Mouse (Mus musculus): Measurements from ENCODE around the gene Ostm1. TPM values are rescaled to one million over a fixed set of nuclear protein-coding genes. Genes with fewer than 3 reads are reported as not detected.

Ostm1 gene
- polyA plus RNA-seq, 1 experiment from 2014 or later: 54.9 TPM

DNA sequence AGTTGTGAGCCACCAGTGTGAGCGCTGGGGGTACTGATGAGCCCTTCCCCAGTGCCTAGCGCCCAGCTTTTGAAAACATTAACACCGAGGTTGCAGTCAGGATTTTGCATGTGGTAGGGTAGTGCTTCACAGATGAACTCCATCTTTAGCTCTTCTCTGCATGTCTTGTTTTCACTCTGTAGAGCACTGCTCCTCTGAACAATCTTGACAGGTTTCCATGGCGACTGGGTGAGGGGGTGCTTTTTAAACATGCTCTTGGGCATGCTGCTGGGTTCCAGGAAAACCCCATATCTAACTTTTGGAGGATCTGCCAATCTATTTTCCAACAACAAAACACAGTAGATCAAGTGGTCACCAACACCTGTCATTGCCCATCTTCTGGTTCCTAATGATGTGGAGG is 23.1 kb downstream of the Ostm1 start:
- no peak overlapping the region for H3K4me2 ChIP-seq (ENCODE audit: low read length)
- H3K27ac ChIP-seq (ENCODE audit: low read depth, low read length): no peak overlapping the region
- no peaks in the 10 kb centered on the region for H3K27me3 ChIP-seq (replicated peaks; ENCODE audit: control insufficient read depth, insufficient read depth, low read length)
- no peak overlapping the region for H3K4me3 ChIP-seq (ENCODE audit: low read depth, low read length)
- no peak overlapping the region for H3K9ac ChIP-seq (ENCODE audit: low read length)
- DNase-seq (ENCODE audit: low spot score) (no peak), ATAC-seq (no peak)
- no peaks in the 10 kb centered on the region for H3K4me1 ChIP-seq (ENCODE audit: control insufficient read depth, insufficient read depth, low read length)
- peaks cover 12% of the 10 kb centered on the region; the same call in 1 of the 2 replicates for H3K9me3 ChIP-seq (replicated peaks; ENCODE audit: control insufficient read depth, low read length)
- no peaks in the 10 kb centered on the region for H3K36me3 ChIP-seq (ENCODE audit: control insufficient read depth, insufficient read depth, low read length)
- WGBS: 82% methylated on average over 4 of the region's 4 CpGs

DNA sequence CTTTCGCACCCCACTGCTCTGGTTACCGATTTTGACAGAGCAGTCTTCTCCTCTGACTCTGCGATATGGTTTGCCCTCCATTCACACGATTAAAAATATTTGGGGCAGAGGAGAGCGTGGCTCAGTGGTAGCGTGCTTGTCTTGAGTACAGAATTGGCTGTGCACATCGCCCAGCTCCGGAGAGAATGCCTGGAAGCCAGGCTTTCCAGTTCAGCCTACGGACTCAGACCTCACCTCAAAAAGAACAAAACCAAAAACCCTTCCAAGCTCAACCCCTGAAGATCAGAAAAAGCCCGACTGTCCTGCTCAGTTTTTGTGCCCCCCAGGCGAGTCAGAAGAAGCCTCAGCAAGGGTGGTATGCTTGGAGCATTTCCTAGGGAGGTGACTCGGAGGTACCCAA is 29.5 kb downstream of the Ostm1 start:
- Histone ChIP-seq H3K4me2 (ENCODE audit: low read length) (peak overlapping the region; percentile 73), H3K36me3 (ENCODE audit: control insufficient read depth, insufficient read depth, low read length) (no peaks in the 10 kb centered on the region), H3K27me3 (replicated peaks; ENCODE audit: control insufficient read depth, insufficient read depth, low read length) (no peaks in the 10 kb centered on the region), H3K4me3 (ENCODE audit: low read depth, low read length) (peak overlapping the region; percentile 2; the same call in 1 of the 2 replicates), H3K9me3 (replicated peaks; ENCODE audit: control insufficient read depth, low read length) (no peaks in the 10 kb centered on the region), H3K27ac (ENCODE audit: low read depth, low read length) (peak overlapping the region; percentile 79), H3K9ac (ENCODE audit: low read length) (peak overlapping the region; percentile 57), H3K4me1 (ENCODE audit: control insufficient read depth, insufficient read depth, low read length) (no peaks in the 10 kb centered on the region)
- 5% methylated on average over 12 of the region's 12 CpGs for WGBS
- DNase-seq (ENCODE audit: low spot score): no peak
- no peak for ATAC-seq

DNA sequence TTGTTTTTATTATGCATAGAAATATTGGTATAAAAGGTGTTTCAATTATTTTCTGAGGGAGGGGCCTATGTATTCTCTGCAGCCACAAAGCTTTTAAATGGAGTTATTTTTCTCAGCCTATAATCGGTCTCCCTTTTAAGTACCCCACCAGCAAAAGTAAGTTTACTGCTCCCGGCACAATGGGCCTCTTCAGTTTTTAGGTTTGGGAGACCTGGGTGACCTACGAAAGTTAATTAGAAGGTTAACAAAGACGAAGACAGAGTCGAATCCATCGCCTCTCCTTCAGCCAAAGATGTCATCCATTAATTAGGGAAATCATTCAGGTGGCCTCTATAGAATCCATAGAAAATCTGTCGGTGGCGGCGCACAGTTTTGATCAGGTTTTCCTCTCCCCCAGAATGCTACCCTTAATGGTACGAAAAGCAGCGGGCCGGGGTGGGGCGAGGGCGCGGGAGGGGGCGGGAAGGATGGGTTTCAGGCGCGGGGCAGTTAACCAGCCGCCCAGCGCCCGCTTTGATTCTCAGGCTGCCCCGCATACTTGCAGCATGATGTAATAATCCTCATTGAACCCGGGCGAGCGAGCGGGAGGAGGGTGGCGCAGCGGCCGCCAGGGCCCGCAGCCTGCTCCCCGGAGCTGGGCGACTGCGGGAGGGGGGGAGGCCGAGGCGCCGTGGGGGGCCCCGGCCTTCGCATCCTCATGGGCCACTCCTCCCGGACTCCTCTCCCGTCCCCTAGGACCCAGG is 30.2 kb downstream of the Ostm1 start:
- H3K4me2 ChIP-seq (ENCODE audit: low read length): peak overlapping the region; percentile 73
- H3K27me3 ChIP-seq (replicated peaks; ENCODE audit: control insufficient read depth, insufficient read depth, low read length): no peaks in the 10 kb centered on the region
- peaks cover 3% of the 10 kb centered on the region for H3K4me1 ChIP-seq (ENCODE audit: control insufficient read depth, insufficient read depth, low read length)
- peak overlapping the region; percentile 63 for H3K9ac ChIP-seq (ENCODE audit: low read length)
- no peaks in the 10 kb centered on the region for H3K36me3 ChIP-seq (ENCODE audit: control insufficient read depth, insufficient read depth, low read length)
- peak overlapping the region; percentile 63; the same call in 1 of the 2 replicates for H3K27ac ChIP-seq (ENCODE audit: low read depth, low read length)
- WGBS: under 1% methylated on average over 40 of the region's 40 CpGs
- no peaks in the 10 kb centered on the region for H3K9me3 ChIP-seq (replicated peaks; ENCODE audit: control insufficient read depth, low read length)
- ATAC-seq (peak; percentile 89), DNase-seq (ENCODE audit: low spot score) (peak; percentile 88)
- peak overlapping the region; percentile 38 for H3K4me3 ChIP-seq (ENCODE audit: low read depth, low read length)

DNA sequence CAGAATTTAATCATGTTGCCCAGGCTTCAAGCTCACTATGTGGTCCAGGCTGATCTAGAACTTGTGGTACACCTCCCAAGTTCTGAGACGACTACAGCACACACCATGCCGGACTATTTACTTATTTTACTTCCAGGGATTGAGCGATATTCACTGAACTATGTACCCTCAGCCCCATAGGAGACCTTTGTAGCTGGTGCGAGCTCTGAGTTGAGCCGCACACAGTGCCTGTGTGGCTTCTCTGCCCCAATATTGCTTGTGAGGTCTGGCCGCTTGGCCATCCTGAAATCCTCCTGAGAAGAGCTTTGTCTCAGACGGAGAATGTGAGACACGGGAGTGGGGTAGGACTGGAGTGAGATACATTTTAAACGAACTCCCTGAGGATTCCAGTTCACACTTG is 31.1 kb downstream of the Ostm1 start:
- Histone ChIP-seq H3K36me3 (ENCODE audit: control insufficient read depth, insufficient read depth, low read length) (no peaks in the 10 kb centered on the region), H3K4me2 (ENCODE audit: low read length) (no peak overlapping the region), H3K4me1 (ENCODE audit: control insufficient read depth, insufficient read depth, low read length) (peaks cover 5% of the 10 kb centered on the region), H3K27me3 (replicated peaks; ENCODE audit: control insufficient read depth, insufficient read depth, low read length) (no peaks in the 10 kb centered on the region), H3K9ac (ENCODE audit: low read length) (no peak overlapping the region), H3K4me3 (ENCODE audit: low read depth, low read length) (no peak overlapping the region), H3K9me3 (replicated peaks; ENCODE audit: control insufficient read depth, low read length) (no peaks in the 10 kb centered on the region), H3K27ac (ENCODE audit: low read depth, low read length) (no peak overlapping the region)
- no peak for ATAC-seq
- DNase-seq (ENCODE audit: low spot score): no peak
- 32% methylated on average over 9 of the region's 9 CpGs for WGBS

DNA sequence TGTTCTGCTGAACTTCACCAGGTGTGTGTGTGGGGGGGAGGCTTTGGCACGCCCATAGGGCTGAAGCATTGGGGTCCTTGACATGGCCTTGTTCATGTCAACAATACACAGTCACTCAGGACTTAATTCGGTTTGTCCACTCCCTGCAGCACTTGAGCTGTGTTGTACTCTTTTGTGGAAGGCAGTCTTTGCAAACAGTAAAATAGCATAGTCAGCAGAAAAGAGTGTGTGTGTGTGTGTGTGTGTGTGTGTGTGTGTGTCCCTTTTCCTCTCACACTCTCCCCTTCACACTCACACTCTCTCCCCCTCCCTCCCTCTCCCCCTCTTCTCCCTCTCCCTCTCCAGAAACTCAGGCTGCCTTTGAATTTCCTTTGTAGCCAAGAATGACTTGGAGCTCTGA is 34.7 kb downstream of the Ostm1 start:
- H3K4me3 ChIP-seq (ENCODE audit: low read depth, low read length): no peak overlapping the region
- ATAC-seq: no peak
- H3K27me3 ChIP-seq (replicated peaks; ENCODE audit: control insufficient read depth, insufficient read depth, low read length): no peaks in the 10 kb centered on the region
- H3K27ac ChIP-seq (ENCODE audit: low read depth, low read length): no peak overlapping the region
- 30% methylated on average over 2 of the region's 2 CpGs for WGBS
- no peak overlapping the region for H3K4me2 ChIP-seq (ENCODE audit: low read length)
- no peak overlapping the region for H3K9ac ChIP-seq (ENCODE audit: low read length)
- DNase-seq (ENCODE audit: low spot score): no peak
- peaks cover 5% of the 10 kb centered on the region for H3K4me1 ChIP-seq (ENCODE audit: control insufficient read depth, insufficient read depth, low read length)
- H3K36me3 ChIP-seq (ENCODE audit: control insufficient read depth, insufficient read depth, low read length): no peaks in the 10 kb centered on the region
- H3K9me3 ChIP-seq (replicated peaks; ENCODE audit: control insufficient read depth, low read length): no peaks in the 10 kb centered on the region

DNA sequence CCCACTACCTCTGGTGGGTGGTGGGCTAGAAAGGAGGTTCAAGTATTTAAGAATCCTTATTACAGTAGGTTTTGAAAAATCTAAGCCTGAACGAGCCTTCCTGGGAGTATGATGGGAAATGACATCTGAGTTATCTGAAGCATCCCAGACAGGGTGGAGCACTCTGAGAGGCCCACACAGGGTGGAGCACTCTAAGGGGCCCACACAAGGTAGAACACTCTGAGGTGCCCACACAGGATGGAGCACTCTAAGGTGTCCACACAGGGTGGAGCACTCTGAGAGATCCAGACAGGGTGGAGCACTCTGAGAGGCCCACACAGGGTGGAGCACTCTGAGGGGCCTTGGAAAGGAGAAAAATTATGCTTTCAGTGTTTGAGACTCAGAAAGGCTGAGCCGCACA is 42.3 kb downstream of the Ostm1 start:
- DNase-seq (ENCODE audit: low spot score): no peak
- no peaks in the 10 kb centered on the region for H3K9me3 ChIP-seq (replicated peaks; ENCODE audit: control insufficient read depth, low read length)
- no peak overlapping the region for H3K27ac ChIP-seq (ENCODE audit: low read depth, low read length)
- H3K4me1 ChIP-seq (ENCODE audit: control insufficient read depth, insufficient read depth, low read length): peaks cover 10% of the 10 kb centered on the region; the same call in 1 of the 2 replicates
- H3K4me2 ChIP-seq (ENCODE audit: low read length): no peak overlapping the region
- no peaks in the 10 kb centered on the region for H3K36me3 ChIP-seq (ENCODE audit: control insufficient read depth, insufficient read depth, low read length)
- no peak for ATAC-seq
- no peak overlapping the region for H3K9ac ChIP-seq (ENCODE audit: low read length)
- 87% methylated on average over 2 of the region's 2 CpGs for WGBS
- H3K4me3 ChIP-seq (ENCODE audit: low read depth, low read length): no peak overlapping the region
- H3K27me3 ChIP-seq (replicated peaks; ENCODE audit: control insufficient read depth, insufficient read depth, low read length): no peaks in the 10 kb centered on the region; the same call in 1 of the 2 replicates

DNA sequence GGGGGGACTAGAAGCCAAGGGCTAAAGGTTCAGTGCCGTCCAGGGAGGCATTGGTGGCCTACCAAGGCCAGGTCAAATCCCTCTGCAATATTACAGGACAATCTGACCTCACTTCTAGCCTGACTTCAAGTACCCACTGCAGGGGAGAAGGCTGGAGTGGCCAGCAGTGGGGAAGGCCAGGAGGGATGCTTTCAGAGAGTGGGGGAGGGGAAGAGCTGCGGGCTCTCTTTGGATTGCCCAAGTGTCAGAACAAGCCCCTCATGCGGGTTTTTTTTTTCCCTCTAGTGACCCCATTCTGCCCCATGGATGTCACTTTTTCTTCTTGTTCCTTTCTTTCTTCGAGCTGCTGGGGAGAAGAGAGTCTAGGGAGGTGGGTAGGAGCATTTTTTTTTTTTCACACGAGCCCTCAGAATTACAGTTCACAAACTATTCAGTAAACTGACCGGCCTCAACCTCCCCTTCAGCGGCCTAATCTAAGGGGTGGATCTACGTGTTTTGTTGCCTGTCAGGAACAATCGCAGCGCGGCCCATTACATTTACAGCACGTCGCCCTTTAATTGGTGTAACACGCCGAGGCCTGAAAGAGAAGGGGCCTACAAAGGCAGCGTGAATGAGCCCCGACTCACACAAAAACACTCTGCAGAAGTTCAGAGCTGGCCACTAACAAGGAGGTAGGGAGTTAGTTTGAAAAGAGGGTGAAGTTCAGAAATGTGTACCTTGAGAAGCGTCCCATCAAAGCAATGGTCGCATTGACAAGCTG is 47.2 kb downstream of the Ostm1 start:
- H3K4me3 ChIP-seq (ENCODE audit: low read depth, low read length): 0 out of 2 replicates have a peak overlapping the region, but pooled peaks have one; percentile 1
- H3K4me2 ChIP-seq (ENCODE audit: low read length): peak overlapping the region; percentile 69
- no peaks in the 10 kb centered on the region for H3K36me3 ChIP-seq (ENCODE audit: control insufficient read depth, insufficient read depth, low read length)
- ATAC-seq (peak; percentile 62), DNase-seq (ENCODE audit: low spot score) (peak; percentile 91)
- H3K9ac ChIP-seq (ENCODE audit: low read length): peak overlapping the region; percentile 59; the same call in 1 of the 2 replicates
- H3K9me3 ChIP-seq (replicated peaks; ENCODE audit: control insufficient read depth, low read length): no peaks in the 10 kb centered on the region
- H3K27me3 ChIP-seq (replicated peaks; ENCODE audit: control insufficient read depth, insufficient read depth, low read length): peaks cover 3% of the 10 kb centered on the region; the same call in 1 of the 2 replicates
- H3K27ac ChIP-seq (ENCODE audit: low read depth, low read length): peak overlapping the region; percentile 90
- 1% methylated on average over 19 of the region's 19 CpGs for WGBS
- H3K4me1 ChIP-seq (ENCODE audit: control insufficient read depth, insufficient read depth, low read length): peaks cover 46% of the 10 kb centered on the region

DNA sequence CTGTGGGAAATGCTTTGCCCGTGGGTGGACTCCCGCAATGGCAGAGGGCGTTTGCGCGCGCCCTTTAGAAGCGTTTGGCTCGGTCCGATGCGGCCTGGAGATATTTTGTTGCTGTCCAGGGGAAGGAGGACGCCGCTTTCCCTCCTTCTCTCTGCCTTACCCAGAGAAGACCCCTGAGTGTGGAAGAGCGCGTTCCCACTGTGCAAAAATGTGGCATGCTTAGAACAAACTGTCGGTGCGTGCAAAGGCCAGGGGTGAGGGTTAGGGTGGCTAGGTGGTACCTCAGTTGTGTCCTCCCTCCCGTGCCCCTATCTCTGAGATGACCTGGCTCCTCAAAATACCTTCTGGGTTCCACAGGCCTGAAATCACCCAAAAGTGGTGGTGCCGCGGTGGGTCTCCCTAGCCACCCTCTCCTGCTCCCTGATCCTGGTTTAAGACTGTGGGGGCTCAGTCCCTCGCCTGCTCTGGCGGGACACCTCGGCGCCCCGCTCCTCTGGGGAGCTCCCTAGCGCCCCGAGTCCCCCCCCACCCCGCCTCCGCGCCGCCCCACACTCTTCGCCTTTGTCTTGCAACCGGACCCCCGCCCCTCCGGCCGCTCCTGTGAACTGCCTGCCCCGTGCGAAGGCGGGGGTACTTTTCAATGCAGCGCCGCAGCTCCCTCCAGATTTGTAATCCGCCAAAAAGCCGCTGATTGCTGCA is 48.3 kb downstream of the Ostm1 start:
- H3K27ac ChIP-seq (ENCODE audit: low read depth, low read length): peak overlapping the region; percentile 90
- H3K4me1 ChIP-seq (ENCODE audit: control insufficient read depth, insufficient read depth, low read length): peaks cover 55% of the 10 kb centered on the region
- peak overlapping the region; percentile 69 for H3K4me2 ChIP-seq (ENCODE audit: low read length)
- peak overlapping the region; percentile 28 for H3K4me3 ChIP-seq (ENCODE audit: low read depth, low read length)
- H3K9me3 ChIP-seq (replicated peaks; ENCODE audit: control insufficient read depth, low read length): no peaks in the 10 kb centered on the region
- peak overlapping the region; percentile 59 for H3K9ac ChIP-seq (ENCODE audit: low read length)
- DNase-seq (ENCODE audit: low spot score) (peak; percentile 44), ATAC-seq (peak; percentile 18; the same call in 1 of the 2 replicates)
- H3K36me3 ChIP-seq (ENCODE audit: control insufficient read depth, insufficient read depth, low read length): no peaks in the 10 kb centered on the region
- under 1% methylated on average over 42 of the region's 42 CpGs for WGBS
- H3K27me3 ChIP-seq (replicated peaks; ENCODE audit: control insufficient read depth, insufficient read depth, low read length): peaks cover 3% of the 10 kb centered on the region; the same call in 1 of the 2 replicates
